Comparison of ENCODE assay signal across 11 mouse cellular contexts in genomic region chr10:41473782-41474468, GRCm38 (mm10). TPM values are rescaled to one million over a fixed set of nuclear protein-coding genes. Genes with fewer than 3 reads are reported as not detected.
DNase-seq lines count a peak whose midpoint lies in the region; ATAC-seq lines count a peak whose summit lies in the region.
"Had no signal": no experiment of that assay in that cellular context is flagged by ENCODE, and none has a peak within 500 bp of the region (broad histone marks: within the 10 kb centered on the region; RNA-seq: fewer than 3 reads in every experiment).

No protein-coding gene starts in this region.

- WGBS in liver, embryonic 12.5 days (ENCODE audit: insufficient replicate concordance): 21% methylated on average over 6 of the region's 6 CpGs
- 83% methylated on average over 6 of the region's 6 CpGs for WGBS in midbrain, embryonic 15.5 days

- H3K4me3 ChIP-seq in liver, embryonic 12.5 days: no peak overlapping the region
- no peak overlapping the region for H3K4me3 ChIP-seq in midbrain, embryonic 15.5 days
- H3K4me3 ChIP-seq: embryonic facial prominence, embryonic 12.5 days; kidney, embryonic 15.5 days had no signal

- H3K4me2 ChIP-seq in liver, embryonic 12.5 days: 0 out of 2 replicates have a peak overlapping the region, but pooled peaks have one; percentile 16
- no peak overlapping the region for H3K4me2 ChIP-seq in midbrain, embryonic 15.5 days
- H3K4me2 ChIP-seq: embryonic facial prominence, embryonic 12.5 days; kidney, embryonic 15.5 days had no signal

- H3K4me1 ChIP-seq in liver, embryonic 12.5 days: peaks cover 69% of the 10 kb centered on the region
- peaks cover 23% of the 10 kb centered on the region for H3K4me1 ChIP-seq in midbrain, embryonic 15.5 days

- peak; percentile 51 for ATAC-seq in common myeloid progenitor, adult 5-6 weeks (replicated peaks; ENCODE audit: low read depth, poor library complexity, severe bottlenecking)
- no peak for ATAC-seq in liver, embryonic 12.5 days
- no peak for ATAC-seq in midbrain, embryonic 15.5 days (replicated peaks)

- H3K27ac ChIP-seq in liver, embryonic 12.5 days: peak overlapping the region; percentile 60; the same call in 1 of the 2 replicates
- no peak overlapping the region for H3K27ac ChIP-seq in midbrain, embryonic 15.5 days

- H3K9me3 ChIP-seq in liver, embryonic 12.5 days (replicated peaks): no peaks in the 10 kb centered on the region
- no peaks in the 10 kb centered on the region for H3K9me3 ChIP-seq in midbrain, embryonic 15.5 days
- H3K9me3 ChIP-seq: embryonic facial prominence, embryonic 12.5 days; kidney, embryonic 15.5 days had no signal

- DNase-seq in kidney, postnatal 10 days: peak; percentile 45
- no peak for DNase-seq in kidney, adult 9 months
- DNase-seq in spleen, postnatal 36 days (ENCODE audit: low spot score in 2 of 2): peak; percentile 76 to 83
- DNase-seq in frontal cortex, postnatal 14 days (ENCODE audit: low spot score in 2 of 2): no peak
- DNase-seq in frontal cortex, postnatal 36 days (ENCODE audit: low spot score in 2 of 2): no peak
- DNase-seq: thymus, postnatal 36 days had no signal

- no peaks in the 10 kb centered on the region; the same call in 1 of the 2 replicates for H3K36me3 ChIP-seq in liver, embryonic 12.5 days
- H3K36me3 ChIP-seq in midbrain, embryonic 15.5 days (replicated peaks): no peaks in the 10 kb centered on the region
- H3K36me3 ChIP-seq: kidney, embryonic 15.5 days had no signal

- H3K9ac ChIP-seq in liver, embryonic 12.5 days: no peak overlapping the region
- H3K9ac ChIP-seq in midbrain, embryonic 15.5 days: no peak overlapping the region
- H3K9ac ChIP-seq: embryonic facial prominence, embryonic 12.5 days; kidney, embryonic 15.5 days had no signal

- H3K27me3 ChIP-seq in liver, embryonic 12.5 days (replicated peaks): no peaks in the 10 kb centered on the region; the same call in 1 of the 2 replicates
- no peaks in the 10 kb centered on the region for H3K27me3 ChIP-seq in midbrain, embryonic 15.5 days (replicated peaks)
- H3K27me3 ChIP-seq: embryonic facial prominence, embryonic 12.5 days; kidney, embryonic 15.5 days had no signal

RNA-seq across cellular contexts. Expression of gene Mical1, which starts 2.2 kb away (rescaled TPM):
- total RNA-seq in common myeloid progenitor, adult 5-6 weeks (2017): 25.5 and 31.6 TPM in 2 replicates
- polyA plus RNA-seq in liver, embryonic 12.5 days (2016; fragmentation: Nextera tagmentation; extraction: Ambion mirVana): 10.6 TPM in 2 replicates
- polyA plus RNA-seq in midbrain, embryonic 15.5 days (2015; fragmentation: Nextera tagmentation; extraction: Ambion mirVana): 19.6 and 21.5 TPM in 2 replicates

RNA-seq across cellular contexts. Expression of gene Smpd2, which starts 16.2 kb away (rescaled TPM):
- total RNA-seq in common myeloid progenitor, adult 5-6 weeks (2017): 12.9 and 15.4 TPM in 2 replicates
- polyA plus RNA-seq in liver, embryonic 12.5 days (2016; fragmentation: Nextera tagmentation; extraction: Ambion mirVana): 12.2 and 13.4 TPM in 2 replicates
- 38.8 and 41.6 TPM in 2 replicates for polyA plus RNA-seq in midbrain, embryonic 15.5 days (2015; fragmentation: Nextera tagmentation; extraction: Ambion mirVana)

RNA-seq across cellular contexts. Expression of gene Ppil6, which starts 16.3 kb away (rescaled TPM):
- 1.0 TPM in 1 of 2 replicates, not detected in the other for total RNA-seq in common myeloid progenitor, adult 5-6 weeks (2017)
- 0.12 TPM in 1 of 2 replicates, not detected in the other for polyA plus RNA-seq in liver, embryonic 12.5 days (2016; fragmentation: Nextera tagmentation; extraction: Ambion mirVana)
- 3.2 and 3.3 TPM in 2 replicates for polyA plus RNA-seq in midbrain, embryonic 15.5 days (2015; fragmentation: Nextera tagmentation; extraction: Ambion mirVana)

RNA-seq across cellular contexts. Expression of gene Zbtb24, which starts 23.7 kb away (rescaled TPM):
- total RNA-seq in common myeloid progenitor, adult 5-6 weeks (2017): 18.0 and 21.2 TPM in 2 replicates
- polyA plus RNA-seq in liver, embryonic 12.5 days (2016; fragmentation: Nextera tagmentation; extraction: Ambion mirVana): 7.3 and 8.5 TPM in 2 replicates
- polyA plus RNA-seq in midbrain, embryonic 15.5 days (2015; fragmentation: Nextera tagmentation; extraction: Ambion mirVana): 19.8 and 22.3 TPM in 2 replicates

RNA-seq across cellular contexts. Expression of gene Cd164, which starts 45.3 kb away (rescaled TPM):
- 128 and 169 TPM in 2 replicates for total RNA-seq in common myeloid progenitor, adult 5-6 weeks (2017)
- polyA plus RNA-seq in liver, embryonic 12.5 days (2016; fragmentation: Nextera tagmentation; extraction: Ambion mirVana): 83.6 TPM in 2 replicates
- 43.8 and 48.7 TPM in 2 replicates for polyA plus RNA-seq in midbrain, embryonic 15.5 days (2015; fragmentation: Nextera tagmentation; extraction: Ambion mirVana)

Comparison
In these comparisons a context has a peak if more than half of its experiments do, and no peak if none do; other contexts are left out.
1. DNase-seq: peak in kidney, postnatal 10 days (single experiment) and spleen, postnatal 36 days (2 of 2); none in kidney, adult 9 months (single experiment), frontal cortex, postnatal 14 days (0 of 2) and frontal cortex, postnatal 36 days (0 of 2).